Comparison of ENCODE assay signal across 17 mouse cellular contexts in genomic region chr3:116019136-116019535, GRCm38 (mm10).
A peak's percentile ranks its signal among the peaks of the same experiment; 100 is the strongest.
DNase-seq lines count a peak whose midpoint lies in the region; ATAC-seq lines count a peak whose summit lies in the region.
"Had no signal": no experiment of that assay in that cellular context is flagged by ENCODE, and none has a peak within 500 bp of the region (broad histone marks: within the 10 kb centered on the region; RNA-seq: fewer than 3 reads in every experiment).

No protein-coding gene starts in this region.

- no peak for DNase-seq in cerebellum, postnatal 10 days
- DNase-seq in cerebellum, adult 9-10 months: peak; percentile 53
- no peak for DNase-seq in cerebellum, adult 11-12 months
- DNase-seq in heart, adult 11 months: peak; percentile 64
- no peak for DNase-seq in heart, adult 9 months (ENCODE audit: low spot score in 2 of 2)
- DNase-seq in brain, adult 2 months (ENCODE audit: low read depth, low spot score): peak; percentile 74
- DNase-seq: adrenal gland, adult 8-10 months; adrenal gland, postnatal 14 days; adrenal gland, postnatal 36 days; B cell, adult 2 months; cerebellum, adult 8-10 months; embryo, embryonic 11 days had no signal

- ATAC-seq in cerebellum, adult (ENCODE audit: insufficient number of reproducible peaks, low FRiP score, low TSS enrichment): 0 out of 2 replicates have a peak, but pooled peaks have one; percentile 18
- ATAC-seq: activated CD4-positive, CD25-positive, alpha-beta regulatory T cell, adult 4 months; CD4-positive, CD25-positive, alpha-beta regulatory T cell, adult 4 months; forebrain, embryonic 14.5 days; forebrain, embryonic 16.5 days had no signal

Comparison
In these comparisons a context has a peak if more than half of its experiments do, and no peak if none do; other contexts are left out.
1. DNase-seq: peak in cerebellum, adult 9-10 months (single experiment), heart, adult 11 months (single experiment) and brain, adult 2 months (single experiment); none in cerebellum, postnatal 10 days (0 of 2), cerebellum, adult 11-12 months (single experiment) and heart, adult 9 months (0 of 2).